Mouse (Mus musculus): Measurements from ENCODE around the gene Il1rapl1.

The Il1rapl1 gene

GRCm38 (mm10) chrX:87600914-87601313, 514.5 kb downstream of the Il1rapl1 start:
- no peak for DNase-seq (ENCODE audit: low spot score in 2 of 2)

GRCm38 (mm10) chrX:87507997-87508396, 607.4 kb downstream of the Il1rapl1 start:
- no peak for DNase-seq (ENCODE audit: low spot score in 2 of 2)

GRCm38 (mm10) chrX:87502604-87503003, 612.8 kb downstream of the Il1rapl1 start:
- DNase-seq (ENCODE audit: low spot score in 2 of 2): no peak

GRCm38 (mm10) chrX:87483416-87483815, 632.0 kb downstream of the Il1rapl1 start:
- no peak for DNase-seq (ENCODE audit: low spot score in 2 of 2)

- peak; percentile 25 to 63 for DNase-seq (ENCODE audit: low spot score in 2 of 2)
These were observed 877.3 kb downstream of the Il1rapl1 start for GRCm38 (mm10) chrX:87238191-87238590.

GRCm38 (mm10) chrX:87225280-87225679, 890.2 kb downstream of the Il1rapl1 start:
- no peak for DNase-seq (ENCODE audit: low spot score in 2 of 2)

- DNase-seq (ENCODE audit: low spot score in 2 of 2): no peak
These were observed 1113.1 kb downstream of the Il1rapl1 start for GRCm38 (mm10) chrX:87002296-87002695.

- DNase-seq (ENCODE audit: low spot score in 2 of 2): no peak
These were observed 1160.3 kb downstream of the Il1rapl1 start for GRCm38 (mm10) chrX:86955126-86955525.

GRCm38 (mm10) chrX:86954614-86955013, 1160.8 kb downstream of the Il1rapl1 start:
- no peak for DNase-seq (ENCODE audit: low spot score in 2 of 2)

GRCm38 (mm10) chrX:86950940-86951339, 1164.5 kb downstream of the Il1rapl1 start:
- DNase-seq (ENCODE audit: low spot score in 2 of 2): no peak

GRCm38 (mm10) chrX:86949112-86949511, 1166.3 kb downstream of the Il1rapl1 start:
- DNase-seq (ENCODE audit: low spot score in 2 of 2): no peak

- DNase-seq (ENCODE audit: low spot score in 2 of 2): no peak
These were observed 1260.6 kb downstream of the Il1rapl1 start for GRCm38 (mm10) chrX:86854835-86855234.

- no peak for DNase-seq (ENCODE audit: low spot score in 2 of 2)
These were observed 1307.2 kb downstream of the Il1rapl1 start for GRCm38 (mm10) chrX:86808218-86808617.

- DNase-seq (ENCODE audit: low spot score in 2 of 2): no peak
These were observed 1312.7 kb downstream of the Il1rapl1 start for GRCm38 (mm10) chrX:86802725-86803124.

- DNase-seq (ENCODE audit: low spot score in 2 of 2): no peak
These were observed 1386.6 kb downstream of the Il1rapl1 start for GRCm38 (mm10) chrX:86728803-86729202.

Measured in natural killer cell, adult 2 months (primary cell).